Mouse (Mus musculus) T-cell, adult 2 months (primary cell): ENCODE data around the gene Prr22.

Source experiments
- DNase-seq: peaks from one replicate; pipeline ENCODE4 v3.0.0; 2022; ENCODE audit warnings: low spot score

The Prr22 gene

DNA sequence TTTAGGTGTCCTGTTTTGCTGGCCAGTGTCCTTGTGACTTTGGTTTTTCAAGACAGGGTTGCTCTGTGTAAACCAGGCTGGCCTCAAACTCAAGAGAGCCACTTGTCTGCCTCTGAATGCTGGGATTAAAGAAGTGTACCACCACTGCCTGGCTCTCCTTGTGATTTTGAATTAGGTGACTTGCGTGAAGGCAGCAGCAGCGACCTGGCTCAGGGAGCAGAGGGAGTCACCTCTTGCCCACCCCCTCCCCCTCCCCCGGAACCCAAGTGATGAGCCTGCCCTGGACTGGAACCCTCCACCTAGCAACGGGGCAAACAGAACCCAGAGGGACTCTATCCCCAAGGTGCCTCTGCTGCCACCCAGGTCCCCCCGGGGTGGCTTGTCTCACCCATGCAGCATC, at the start of gene Prr22:
Gene Prr22 (plus strand): TSS at position 301 of the 400 bp plus-strand sequence.
- no peak for DNase-seq

- DNase-seq: no peak
Measured at GRCm38 (mm10) chr17:56722441-56722840, 47.6 kb upstream of the Prr22 start.

DNA sequence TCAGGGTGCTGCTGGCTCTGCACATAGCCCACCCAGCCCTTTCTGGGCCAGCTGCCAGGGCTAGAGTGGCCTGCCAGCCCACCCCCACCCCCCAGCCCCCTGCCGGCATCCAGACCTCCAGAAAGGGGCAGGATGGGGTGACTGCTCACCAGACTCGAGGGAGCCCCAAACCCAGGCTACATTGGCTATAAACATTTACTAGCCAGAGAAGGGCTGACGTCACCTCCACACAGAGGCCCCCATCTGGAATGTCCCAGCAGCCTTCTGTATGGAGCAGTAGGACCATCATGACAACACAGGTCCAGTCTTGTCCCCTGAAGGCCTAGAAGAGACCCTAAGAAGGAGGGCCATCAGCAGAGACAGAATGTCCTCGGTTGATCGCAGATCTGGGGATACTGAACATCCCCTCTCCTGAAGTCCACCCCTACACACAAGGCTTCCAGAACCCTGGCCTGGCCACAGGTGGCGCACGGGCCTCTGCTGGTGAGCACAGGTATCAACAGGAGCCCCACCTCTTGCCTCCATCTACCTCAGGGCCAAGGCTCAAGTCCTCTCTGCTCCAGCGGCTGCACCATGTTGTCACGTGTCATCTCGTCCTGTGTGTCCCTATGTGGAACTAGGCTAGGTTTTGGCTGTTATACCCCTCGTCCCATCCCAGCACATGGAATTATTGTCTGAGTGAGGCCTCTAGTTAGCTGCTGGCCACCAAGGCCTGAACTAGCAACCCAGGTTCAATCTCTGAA, 46.5 kb upstream of the Prr22 start:
- no peak for DNase-seq

- no peak for DNase-seq
Measured at GRCm38 (mm10) chr17:56727029-56727649, 42.9 kb upstream of the Prr22 start.

GRCm38 (mm10) chr17:56727659-56728058, 42.4 kb upstream of the Prr22 start:
- no peak for DNase-seq

GRCm38 (mm10) chr17:56728117-56728516, 41.9 kb upstream of the Prr22 start:
- no peak for DNase-seq

- DNase-seq: no peak
Measured at GRCm38 (mm10) chr17:56729151-56729550, 40.9 kb upstream of the Prr22 start.

DNA sequence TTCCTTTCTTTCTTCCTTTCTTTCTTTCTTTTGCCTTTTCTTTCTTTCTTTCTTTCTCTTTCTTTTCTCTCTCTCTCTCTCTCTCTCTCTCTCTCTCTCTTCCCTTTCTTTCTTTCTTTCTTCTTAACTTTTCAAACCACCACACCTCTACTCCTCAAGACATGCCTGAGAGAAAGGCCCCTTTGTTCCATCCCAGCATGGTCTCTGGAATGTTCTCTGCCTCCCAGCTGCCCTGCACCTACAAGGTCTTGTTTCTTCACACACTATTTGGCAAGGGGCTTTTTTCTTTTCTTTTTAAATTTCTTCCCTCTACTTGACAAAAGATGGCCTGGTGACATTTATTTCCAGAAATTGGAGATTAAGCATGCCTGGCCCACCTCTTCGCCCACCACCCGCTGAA, 40.4 kb upstream of the Prr22 start:
- no peak for DNase-seq

DNA sequence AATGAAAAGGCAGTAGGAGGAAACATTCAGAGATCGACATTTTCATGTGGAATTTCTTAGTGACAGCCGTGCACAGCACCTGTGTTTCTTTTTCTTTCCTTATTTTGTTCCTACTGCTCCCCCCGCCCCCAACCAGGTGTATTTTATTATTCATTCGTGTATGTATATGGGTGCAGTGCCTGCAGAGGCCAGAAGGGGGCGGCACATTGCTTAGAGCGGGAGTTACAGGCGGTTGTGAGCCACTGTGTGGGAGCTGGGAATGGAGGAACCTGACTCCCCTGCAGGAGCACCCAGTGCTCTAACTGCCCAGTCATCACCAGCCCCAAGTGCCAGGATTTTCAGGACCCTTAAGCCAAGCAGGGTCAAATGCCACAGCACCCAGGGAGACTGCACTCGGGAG, 33.5 kb upstream of the Prr22 start:
- no peak for DNase-seq

- no peak for DNase-seq
Measured at GRCm38 (mm10) chr17:56738221-56738620, 31.8 kb upstream of the Prr22 start.

- DNase-seq: no peak
Measured at GRCm38 (mm10) chr17:56740118-56740787, 29.8 kb upstream of the Prr22 start.

DNA sequence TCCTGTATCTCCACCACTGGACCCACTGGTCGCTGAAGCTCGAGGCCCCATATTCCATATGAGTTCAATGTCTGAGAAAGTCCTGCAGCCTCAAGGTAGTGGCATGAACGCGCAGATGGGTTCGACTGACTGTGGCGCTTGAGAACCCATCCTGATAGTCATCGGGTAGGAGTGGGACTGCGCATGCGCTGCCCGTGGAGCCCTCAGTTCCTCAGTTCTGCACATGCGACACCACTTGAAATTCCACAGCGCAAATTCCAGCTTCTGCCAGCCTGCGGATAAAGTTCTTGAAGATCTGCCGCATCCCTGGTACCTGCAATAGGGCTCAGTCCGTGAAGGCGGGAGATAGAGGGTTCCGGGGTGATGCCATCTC, 29.3 kb upstream of the Prr22 start:
- no peak for DNase-seq

GRCm38 (mm10) chr17:56744173-56744572, 25.9 kb upstream of the Prr22 start:
- no peak for DNase-seq

GRCm38 (mm10) chr17:56751404-56752072, 18.5 kb upstream of the Prr22 start:
- no peak for DNase-seq

GRCm38 (mm10) chr17:56753452-56753851, 16.6 kb upstream of the Prr22 start:
- DNase-seq: no peak

DNA sequence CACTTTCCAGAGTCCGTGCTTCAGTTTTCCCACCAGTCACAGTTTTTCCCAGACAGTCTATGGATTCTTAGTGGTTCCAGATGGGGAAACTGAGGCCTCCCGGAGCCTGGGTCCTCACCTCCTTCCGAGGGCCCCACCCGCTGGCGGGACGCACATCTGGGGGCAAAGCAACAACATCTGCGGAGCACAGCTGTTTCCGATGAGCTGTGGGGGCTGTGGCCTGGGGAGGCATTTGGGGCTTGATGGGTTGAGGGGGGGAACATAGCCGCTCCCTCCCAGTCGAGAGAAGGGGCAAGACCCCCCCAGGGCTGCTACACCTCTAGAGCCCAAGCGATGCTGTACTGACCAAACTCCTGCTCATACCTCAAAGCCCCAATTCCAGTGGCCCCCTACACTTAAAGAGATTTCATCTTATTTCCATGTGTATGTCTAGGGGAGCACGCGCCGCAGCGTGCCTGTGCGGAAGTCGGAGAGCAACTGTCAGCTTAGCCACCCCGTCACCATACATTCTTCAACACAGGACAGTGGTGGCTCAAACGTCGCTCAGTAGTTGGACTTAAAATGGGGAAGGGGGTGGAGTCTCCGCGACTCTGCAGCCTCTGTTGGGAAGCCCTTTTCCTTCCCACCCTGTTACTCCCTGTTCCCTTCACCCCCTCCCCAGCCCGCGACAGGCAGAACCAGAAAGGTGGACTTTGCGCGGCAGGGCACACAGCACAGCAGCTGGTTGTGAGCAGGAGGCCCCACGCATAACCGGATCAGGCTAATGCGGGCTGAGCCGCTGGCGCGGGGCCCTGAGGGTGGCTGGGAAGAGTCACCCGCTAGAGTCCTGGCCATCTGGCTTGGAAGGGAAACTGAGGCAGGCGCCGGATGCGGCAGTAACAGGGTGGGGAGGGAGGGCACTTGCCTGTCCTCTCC, 15.5 kb upstream of the Prr22 start:
- DNase-seq: no peak

DNA sequence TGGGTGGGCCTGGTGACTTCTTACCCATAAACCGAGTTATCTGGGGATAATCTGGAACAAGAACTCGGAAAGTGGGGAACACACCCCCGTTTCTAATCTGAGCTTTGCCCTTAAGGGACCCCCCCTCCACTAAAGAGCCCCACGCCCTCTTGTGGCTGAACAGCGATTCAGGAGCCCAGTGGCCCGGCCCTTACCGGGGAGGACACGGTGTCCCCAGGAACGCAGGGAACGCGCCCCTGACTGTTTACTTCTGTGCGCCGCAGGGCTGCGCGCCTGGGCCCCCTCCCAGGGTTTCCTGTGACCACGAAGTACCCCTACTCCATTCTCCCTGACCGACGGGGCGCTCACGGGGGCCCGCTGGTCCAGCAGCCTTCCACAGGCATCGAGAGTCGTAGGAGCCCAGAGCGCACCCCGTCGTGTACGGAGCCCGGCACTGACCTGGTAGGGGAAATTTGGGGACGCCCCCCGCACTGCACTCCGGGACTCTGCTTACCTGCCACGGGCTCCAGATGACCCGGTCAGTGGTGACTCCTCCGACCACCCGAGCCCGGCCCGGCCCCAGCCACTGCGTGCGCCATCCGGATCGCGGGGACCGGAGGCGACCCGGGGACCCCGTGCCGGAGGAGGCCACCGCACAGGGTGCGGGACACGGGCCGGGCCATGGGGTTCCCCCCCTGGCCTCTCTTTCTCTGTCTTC, 13.2 kb upstream of the Prr22 start:
- DNase-seq: no peak

- no peak for DNase-seq
Measured at GRCm38 (mm10) chr17:56757416-56758123, 12.5 kb upstream of the Prr22 start, which contains the start of gene Nrtn. Gene Nrtn (minus strand): TSS chr17:56757530.

DNA sequence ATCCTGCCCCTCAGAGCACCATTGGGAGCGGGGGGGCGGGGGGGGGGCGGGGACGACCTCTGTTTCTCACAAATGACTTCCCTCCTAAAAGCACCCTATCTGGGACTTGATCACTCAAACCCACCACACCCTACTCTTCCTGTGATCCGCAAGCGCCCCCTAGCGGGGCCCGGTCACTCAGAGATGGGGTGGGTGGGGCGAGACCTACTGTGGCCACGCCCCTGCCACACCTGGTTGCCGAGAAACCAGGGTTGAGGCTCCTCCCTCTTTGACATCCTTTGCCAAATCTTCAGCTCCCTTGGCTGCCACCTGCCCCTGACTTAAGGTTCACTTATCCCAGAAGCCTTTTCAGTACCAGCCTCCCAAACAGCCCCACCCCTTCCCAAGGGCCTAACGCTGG, 11.9 kb upstream of the Prr22 start:
- peak; percentile 84 for DNase-seq

DNA sequence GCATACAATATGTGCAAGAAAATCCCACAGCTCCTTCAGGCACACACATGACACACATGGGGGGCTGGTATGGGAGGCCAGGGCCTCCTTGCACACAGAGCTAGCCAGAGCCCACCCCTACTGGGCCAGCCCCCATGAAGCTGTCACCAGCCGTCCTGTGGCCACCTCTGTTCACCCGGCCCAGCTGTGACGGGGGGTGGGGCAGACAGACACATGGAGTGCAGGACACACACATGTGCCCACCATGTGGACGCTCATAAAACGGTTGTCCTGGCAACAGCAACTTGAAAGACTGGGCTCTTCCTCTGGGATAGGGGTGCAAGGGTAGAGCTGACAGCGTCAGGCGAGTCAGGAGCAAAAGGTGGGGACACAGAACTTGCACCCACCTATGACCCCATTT, 10.8 kb upstream of the Prr22 start:
- DNase-seq: no peak
